Mouse (Mus musculus): ENCODE data around the gene Gm49601.

Gm49601 gene

GRCm38 (mm10) chr16:18626376-18626878 lies at the start of gene Gm49601:
Gene Gm49601 (minus strand): TSS chr16:18626427.
- DNase-seq: peak; percentile 90

- no peak for DNase-seq
Observed at GRCm38 (mm10) chr16:18673005-18673404, 46.8 kb upstream of the Gm49601 start.

GRCm38 (mm10) chr16:18672027-18672426 lies 45.8 kb upstream of the Gm49601 start:
- no peak for DNase-seq

GRCm38 (mm10) chr16:18669914-18670313 lies 43.7 kb upstream of the Gm49601 start:
- no peak for DNase-seq

- DNase-seq: no peak
Observed at GRCm38 (mm10) chr16:18658597-18658996, 32.4 kb upstream of the Gm49601 start.

GRCm38 (mm10) chr16:18655372-18656098 lies 29.3 kb upstream of the Gm49601 start:
- DNase-seq: no peak

GRCm38 (mm10) chr16:18653290-18654160 lies 27.3 kb upstream of the Gm49601 start:
- DNase-seq: no peak

GRCm38 (mm10) chr16:18649126-18649525 lies 22.9 kb upstream of the Gm49601 start:
- no peak for DNase-seq

GRCm38 (mm10) chr16:18645329-18645728 lies 19.1 kb upstream of the Gm49601 start:
- DNase-seq: no peak

GRCm38 (mm10) chr16:18644485-18644884 lies 18.3 kb upstream of the Gm49601 start:
- no peak for DNase-seq

GRCm38 (mm10) chr16:18643406-18643998 lies 17.3 kb upstream of the Gm49601 start:
- no peak for DNase-seq

GRCm38 (mm10) chr16:18642897-18643296 lies 16.7 kb upstream of the Gm49601 start:
- DNase-seq: no peak

GRCm38 (mm10) chr16:18642291-18642690 lies 16.1 kb upstream of the Gm49601 start:
- no peak for DNase-seq

- DNase-seq: no peak
Observed at GRCm38 (mm10) chr16:18639382-18639929, 13.2 kb upstream of the Gm49601 start.

GRCm38 (mm10) chr16:18638396-18638795 lies 12.2 kb upstream of the Gm49601 start:
- no peak for DNase-seq

GRCm38 (mm10) chr16:18636804-18637203 lies 10.6 kb upstream of the Gm49601 start:
- DNase-seq: no peak

- no peak for DNase-seq
Observed at GRCm38 (mm10) chr16:18636401-18636800, 10.2 kb upstream of the Gm49601 start.

GRCm38 (mm10) chr16:18633333-18633732 lies 7.1 kb upstream of the Gm49601 start:
- DNase-seq: no peak

- no peak for DNase-seq
Observed at GRCm38 (mm10) chr16:18632816-18633215, 6.6 kb upstream of the Gm49601 start.

- DNase-seq: no peak
Observed at GRCm38 (mm10) chr16:18632059-18632458, 5.8 kb upstream of the Gm49601 start.

GRCm38 (mm10) chr16:18631141-18631540 lies 4.9 kb upstream of the Gm49601 start:
- no peak for DNase-seq

GRCm38 (mm10) chr16:18630291-18630690 lies 4.1 kb upstream of the Gm49601 start:
- DNase-seq: no peak
